In the genomic region with DNA sequence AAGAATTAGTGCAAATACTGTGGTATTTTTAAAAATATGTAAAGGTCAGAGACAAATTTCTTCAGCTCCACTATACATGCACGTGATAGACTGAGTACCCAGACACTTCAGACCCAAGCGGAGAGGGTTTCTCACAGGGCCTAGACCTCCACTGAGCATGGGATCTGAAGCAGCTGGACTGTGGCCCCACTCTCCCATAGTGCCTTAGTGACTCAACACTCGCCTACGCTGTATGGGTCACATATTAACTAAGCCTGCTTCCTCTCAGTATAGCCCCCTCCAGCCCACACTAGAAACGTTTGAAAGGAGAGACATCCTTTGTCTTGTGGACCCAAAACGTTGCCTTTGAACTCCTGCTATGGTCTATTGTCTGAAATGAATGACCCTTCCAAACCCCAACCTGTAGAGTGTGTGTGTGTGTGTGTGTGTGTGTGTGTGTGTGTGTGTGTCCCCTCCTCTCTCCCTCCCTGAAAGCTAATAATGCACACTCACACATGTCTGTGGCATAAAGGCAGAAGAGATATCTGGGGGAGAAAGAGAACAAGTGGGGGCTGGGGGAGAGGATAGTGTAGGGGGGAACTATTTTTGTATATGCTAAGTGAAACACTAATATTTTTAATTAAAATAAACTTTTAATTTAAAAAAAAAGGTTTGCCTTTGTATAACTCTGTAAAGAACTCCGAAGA, we compare ENCODE assay signal across 9 mouse cellular contexts. TPM values are rescaled to one million over a fixed set of nuclear protein-coding genes. Genes with fewer than 3 reads are reported as not detected.
DNase-seq lines count a peak whose midpoint lies in the region; ATAC-seq and TF ChIP-seq lines count a peak whose summit lies in the region.
"Had no signal": no experiment of that assay in that cellular context is flagged by ENCODE, and none has a peak within 500 bp of the region (broad histone marks: within the 10 kb centered on the region; RNA-seq: fewer than 3 reads in every experiment).

No protein-coding gene starts in this region.

- H3K27ac ChIP-seq in kidney, adult 2 months (ENCODE audit: insufficient read depth, low read depth, low read length): no peak overlapping the region
- no peak overlapping the region for H3K27ac ChIP-seq in forebrain, embryonic 12.5 days
- H3K27ac ChIP-seq in midbrain, postnatal 0 days (ENCODE audit: low read depth, low read length): no peak overlapping the region
- H3K27ac ChIP-seq in layer of hippocampus, adult 2 months: no peak overlapping the region

- TF ChIP-seq CTCF in kidney, adult 2 months (conservative IDR thresholded peaks at IDR 0.05; ENCODE audit: insufficient read depth, insufficient read length, low read depth, low read length): no peak
- TF ChIP-seq CTCF in midbrain, postnatal 0 days (IDR thresholded peaks at IDR 0.05): no peak
- no peak for TF ChIP-seq CTCF in layer of hippocampus, adult 2 months (conservative IDR thresholded peaks at IDR 0.05)

- peak; percentile 16 for DNase-seq in kidney, adult 2 months
- DNase-seq in kidney, adult 8-10 months: no peak
- peak; percentile 23 to 50 for DNase-seq in kidney, postnatal 4 days
- DNase-seq in midbrain, postnatal 0 days (ENCODE audit: low spot score): no peak
- no peak for DNase-seq in frontal cortex, postnatal 10 days (ENCODE audit: low spot score in 2 of 2)
- no peak for DNase-seq in layer of hippocampus, adult 2 months (ENCODE audit: low spot score in 2 of 2)

- H3K4me3 ChIP-seq in kidney, adult 2 months (ENCODE audit: insufficient read depth, low read depth, low read length): no peak overlapping the region
- H3K4me3 ChIP-seq in forebrain, embryonic 12.5 days (replicated peaks): no peak overlapping the region
- H3K4me3 ChIP-seq in midbrain, postnatal 0 days (ENCODE audit: low read depth, low read length): no peak overlapping the region
- H3K4me3 ChIP-seq in layer of hippocampus, adult 2 months: no peak overlapping the region

- WGBS in kidney, adult 2 months: 32% methylated on average over 7 of the region's 7 CpGs
- 37% methylated on average over 7 of the region's 7 CpGs for WGBS in forebrain, embryonic 12.5 days
- 41% methylated on average over 7 of the region's 7 CpGs for WGBS in midbrain, postnatal 0 days

- H3K4me2 ChIP-seq in forebrain, embryonic 12.5 days: peak overlapping the region; percentile 65
- H3K4me2 ChIP-seq in midbrain, postnatal 0 days (ENCODE audit: low read depth, low read length, poor library complexity, severe bottlenecking): peak overlapping the region; percentile 66; the same call in 1 of the 2 replicates

- no peaks in the 10 kb centered on the region for H3K27me3 ChIP-seq in kidney, adult 2 months (replicated peaks; ENCODE audit: control insufficient read depth, insufficient read depth, low read length)
- H3K27me3 ChIP-seq in forebrain, embryonic 12.5 days: no peaks in the 10 kb centered on the region
- no peaks in the 10 kb centered on the region for H3K27me3 ChIP-seq in midbrain, postnatal 0 days (ENCODE audit: insufficient read depth, low read length)

- H3K9me3 ChIP-seq in forebrain, embryonic 12.5 days: no peaks in the 10 kb centered on the region
- H3K9me3 ChIP-seq in midbrain, postnatal 0 days (ENCODE audit: low read length): 0 out of 2 replicates have a peak, but pooled peaks cover 4% of the 10 kb centered on the region

- TF ChIP-seq POLR2A in kidney, adult 2 months (IDR thresholded peaks at IDR 0.05; ENCODE audit: low read depth, low read length): no peak

- H3K36me3 ChIP-seq in kidney, adult 2 months (ENCODE audit: control insufficient read depth, insufficient read depth, low read length): no peaks in the 10 kb centered on the region
- no peaks in the 10 kb centered on the region for H3K36me3 ChIP-seq in forebrain, embryonic 12.5 days (replicated peaks)
- H3K36me3 ChIP-seq in midbrain, postnatal 0 days (ENCODE audit: insufficient read depth, low read length): no peaks in the 10 kb centered on the region

- ATAC-seq in forebrain, embryonic 12.5 days (ENCODE audit: low FRiP score): peak; percentile 33
- ATAC-seq in midbrain, postnatal 0 days (ENCODE audit: low FRiP score): 0 out of 2 replicates have a peak, but pooled peaks have one; percentile 24
- no peak for ATAC-seq in activated CD4-positive, CD25-positive, alpha-beta regulatory T cell, adult 4 months

- H3K9ac ChIP-seq in forebrain, embryonic 12.5 days: no peak overlapping the region
- H3K9ac ChIP-seq in midbrain, postnatal 0 days (replicated peaks; ENCODE audit: low read length, poor library complexity, severe bottlenecking): no peak overlapping the region

- 0 out of 2 replicates have a peak, but pooled peaks cover 4% of the 10 kb centered on the region for H3K4me1 ChIP-seq in kidney, adult 2 months (ENCODE audit: control insufficient read depth, insufficient read depth, low read length)
- peaks cover 7% of the 10 kb centered on the region for H3K4me1 ChIP-seq in forebrain, embryonic 12.5 days
- H3K4me1 ChIP-seq in midbrain, postnatal 0 days (ENCODE audit: insufficient read depth, low read length): no peaks in the 10 kb centered on the region

RNA-seq across cellular contexts. Expression of gene Adgrf5, which starts 34.1 kb away (rescaled TPM):
- 35.5 and 41.7 TPM in 2 replicates for polyA plus RNA-seq in kidney, adult 2 months (2012; rRNA removed)
- polyA plus RNA-seq in forebrain, embryonic 12.5 days (2016; fragmentation: Nextera tagmentation; extraction: Ambion mirVana): 7.9 and 9.9 TPM in 2 replicates
- total RNA-seq in midbrain, postnatal 0 days (2014; rRNA removed): 23.9 and 27.5 TPM in 2 replicates
- polyA plus RNA-seq in midbrain, postnatal 0 days (2015; fragmentation: Nextera tagmentation; extraction: Ambion mirVana): 4.2 and 4.6 TPM in 2 replicates
- total RNA-seq in layer of hippocampus, adult 2 months (2021): 10 to 100 TPM; 29.7 to 30.9 TPM
- polyA plus RNA-seq in activated CD4-positive, CD25-positive, alpha-beta regulatory T cell, adult 4 months (2017; shearing (Covaris generic)): under 1 TPM in 1 of 2 experiments, not detected in 1; 0.09 TPM
- total RNA-seq: granulocyte monocyte progenitor cell, adult 5-6 weeks had no signal

RNA-seq across cellular contexts. Expression of gene Adgrf1, which starts 56.0 kb away (rescaled TPM):
- 0.92 and 1.8 TPM in 2 replicates for polyA plus RNA-seq in kidney, adult 2 months (2012; rRNA removed)
- polyA plus RNA-seq in forebrain, embryonic 12.5 days (2016; fragmentation: Nextera tagmentation; extraction: Ambion mirVana): not detected in 2 replicates
- total RNA-seq in midbrain, postnatal 0 days (2014; rRNA removed): not detected in 2 replicates
- polyA plus RNA-seq in midbrain, postnatal 0 days (2015; fragmentation: Nextera tagmentation; extraction: Ambion mirVana): not detected in 2 replicates
- total RNA-seq in layer of hippocampus, adult 2 months (2021): not detected
- not detected for polyA plus RNA-seq in activated CD4-positive, CD25-positive, alpha-beta regulatory T cell, adult 4 months (2017; shearing (Covaris generic))
- total RNA-seq: granulocyte monocyte progenitor cell, adult 5-6 weeks had no signal

Comparison
In these comparisons a context has a peak if more than half of its experiments do, and no peak if none do; other contexts are left out.
1. DNase-seq: peak in kidney, adult 2 months (single experiment) and kidney, postnatal 4 days (2 of 2); none in kidney, adult 8-10 months (0 of 2), midbrain, postnatal 0 days (single experiment), frontal cortex, postnatal 10 days (0 of 2) and layer of hippocampus, adult 2 months (0 of 2).